Mouse (Mus musculus): ENCODE data around the gene Nanos3. TPM values are rescaled to one million over a fixed set of nuclear protein-coding genes. Genes with fewer than 3 reads are reported as not detected.

The Nanos3 gene
- polyA plus RNA-seq, 1 experiment from 2014 or later: 6.6 TPM

GRCm38 (mm10) chr8:84179946-84180345 is 5.1 kb downstream of the Nanos3 start:
- peak overlapping the region; percentile 62; the same call in 1 of the 2 replicates for H3K9ac ChIP-seq (ENCODE audit: low read depth, low read length)
- WGBS: 8% methylated on average over 4 of the region's 4 CpGs

GRCm38 (mm10) chr8:84178592-84178991 is 6.4 kb downstream of the Nanos3 start:
- Histone ChIP-seq H3K4me1 (ENCODE audit: control insufficient read depth, insufficient read depth, low read length) (peaks cover 42% of the 10 kb centered on the region), H3K9ac (ENCODE audit: low read depth, low read length) (no peak overlapping the region), H3K9me3 (replicated peaks; ENCODE audit: control insufficient read depth, low read length, poor library complexity, severe bottlenecking) (no peaks in the 10 kb centered on the region), H3K36me3 (ENCODE audit: control insufficient read depth, insufficient read depth, low read length) (peaks cover 8% of the 10 kb centered on the region; the same call in 1 of the 2 replicates), H3K27ac (ENCODE audit: low read length) (no peak overlapping the region), H3K27me3 (ENCODE audit: control insufficient read depth, insufficient read depth, low read depth, low read length) (no peaks in the 10 kb centered on the region), H3K4me2 (ENCODE audit: low read length) (no peak overlapping the region), H3K4me3 (ENCODE audit: low read depth, low read length) (no peak overlapping the region)
- 76% methylated on average over 8 of the region's 8 CpGs for WGBS
- no peak for ATAC-seq

More at GRCm38 (mm10) chr8:84179946-84180345, 5.1 kb downstream of the Nanos3 start:
- peak overlapping the region; percentile 60 for H3K4me2 ChIP-seq (ENCODE audit: low read length)
- no peak for ATAC-seq
- H3K4me3 ChIP-seq (ENCODE audit: low read depth, low read length): peak overlapping the region; percentile 24
- no peaks in the 10 kb centered on the region for H3K9me3 ChIP-seq (replicated peaks; ENCODE audit: control insufficient read depth, low read length, poor library complexity, severe bottlenecking)
- H3K4me1 ChIP-seq (ENCODE audit: control insufficient read depth, insufficient read depth, low read length): peaks cover 51% of the 10 kb centered on the region
- H3K36me3 ChIP-seq (ENCODE audit: control insufficient read depth, insufficient read depth, low read length): peaks cover 3% of the 10 kb centered on the region; the same call in 1 of the 2 replicates
- H3K27me3 ChIP-seq (ENCODE audit: control insufficient read depth, insufficient read depth, low read depth, low read length): no peaks in the 10 kb centered on the region
- H3K27ac ChIP-seq (ENCODE audit: low read length): peak overlapping the region; percentile 76

- H3K9ac ChIP-seq (ENCODE audit: low read depth, low read length): no peak overlapping the region
- 93% methylated on average over 3 of the region's 3 CpGs for WGBS
- H3K27me3 ChIP-seq (ENCODE audit: control insufficient read depth, insufficient read depth, low read depth, low read length): no peaks in the 10 kb centered on the region
- H3K4me2 ChIP-seq (ENCODE audit: low read length): no peak overlapping the region
- no peak for ATAC-seq
- H3K27ac ChIP-seq (ENCODE audit: low read length): no peak overlapping the region
- peaks cover 12% of the 10 kb centered on the region; the same call in 1 of the 2 replicates for H3K36me3 ChIP-seq (ENCODE audit: control insufficient read depth, insufficient read depth, low read length)
- H3K4me1 ChIP-seq (ENCODE audit: control insufficient read depth, insufficient read depth, low read length): peaks cover 37% of the 10 kb centered on the region
- no peaks in the 10 kb centered on the region for H3K9me3 ChIP-seq (replicated peaks; ENCODE audit: control insufficient read depth, low read length, poor library complexity, severe bottlenecking)
- H3K4me3 ChIP-seq (ENCODE audit: low read depth, low read length): no peak overlapping the region
Measured at GRCm38 (mm10) chr8:84177405-84177804, 7.6 kb downstream of the Nanos3 start.

- H3K27ac ChIP-seq (ENCODE audit: low read length): no peak overlapping the region
- no peaks in the 10 kb centered on the region for H3K9me3 ChIP-seq (replicated peaks; ENCODE audit: control insufficient read depth, low read length, poor library complexity, severe bottlenecking)
- H3K36me3 ChIP-seq (ENCODE audit: control insufficient read depth, insufficient read depth, low read length): peaks cover 12% of the 10 kb centered on the region; the same call in 1 of the 2 replicates
- no peak overlapping the region for H3K4me2 ChIP-seq (ENCODE audit: low read length)
- H3K4me1 ChIP-seq (ENCODE audit: control insufficient read depth, insufficient read depth, low read length): peaks cover 32% of the 10 kb centered on the region
- H3K4me3 ChIP-seq (ENCODE audit: low read depth, low read length): no peak overlapping the region
- no peak for ATAC-seq
- no peaks in the 10 kb centered on the region for H3K27me3 ChIP-seq (ENCODE audit: control insufficient read depth, insufficient read depth, low read depth, low read length)
- 54% methylated on average over 3 of the region's 3 CpGs for WGBS
- H3K9ac ChIP-seq (ENCODE audit: low read depth, low read length): no peak overlapping the region
Measured at GRCm38 (mm10) chr8:84176560-84176959, 8.5 kb downstream of the Nanos3 start.

- H3K27me3 ChIP-seq (ENCODE audit: control insufficient read depth, insufficient read depth, low read depth, low read length): no peaks in the 10 kb centered on the region
- WGBS: 86% methylated on average over 6 of the region's 6 CpGs
- no peak overlapping the region for H3K4me2 ChIP-seq (ENCODE audit: low read length)
- H3K36me3 ChIP-seq (ENCODE audit: control insufficient read depth, insufficient read depth, low read length): peaks cover 12% of the 10 kb centered on the region
- H3K9me3 ChIP-seq (replicated peaks; ENCODE audit: control insufficient read depth, low read length, poor library complexity, severe bottlenecking): no peaks in the 10 kb centered on the region
- H3K4me1 ChIP-seq (ENCODE audit: control insufficient read depth, insufficient read depth, low read length): peaks cover 5% of the 10 kb centered on the region
- H3K4me3 ChIP-seq (ENCODE audit: low read depth, low read length): no peak overlapping the region
- no peak overlapping the region for H3K9ac ChIP-seq (ENCODE audit: low read depth, low read length)
- ATAC-seq: no peak
- H3K27ac ChIP-seq (ENCODE audit: low read length): no peak overlapping the region
Measured at GRCm38 (mm10) chr8:84173861-84174260, 11.2 kb downstream of the Nanos3 start.

- no peak for ATAC-seq
- Histone ChIP-seq H3K9ac (ENCODE audit: low read depth, low read length) (no peak overlapping the region), H3K4me2 (ENCODE audit: low read length) (no peak overlapping the region), H3K27me3 (ENCODE audit: control insufficient read depth, insufficient read depth, low read depth, low read length) (no peaks in the 10 kb centered on the region), H3K27ac (ENCODE audit: low read length) (no peak overlapping the region), H3K4me3 (ENCODE audit: low read depth, low read length) (no peak overlapping the region), H3K36me3 (ENCODE audit: control insufficient read depth, insufficient read depth, low read length) (peaks cover 10% of the 10 kb centered on the region), H3K4me1 (ENCODE audit: control insufficient read depth, insufficient read depth, low read length) (no peaks in the 10 kb centered on the region), H3K9me3 (replicated peaks; ENCODE audit: control insufficient read depth, low read length, poor library complexity, severe bottlenecking) (no peaks in the 10 kb centered on the region)
- 96% methylated on average over 5 of the region's 5 CpGs for WGBS
Measured at GRCm38 (mm10) chr8:84170096-84170495, 14.9 kb downstream of the Nanos3 start.

GRCm38 (mm10) chr8:84167696-84168095 is 17.3 kb downstream of the Nanos3 start:
- ATAC-seq: no peak
- Histone ChIP-seq H3K36me3 (ENCODE audit: control insufficient read depth, insufficient read depth, low read length) (peaks cover 2% of the 10 kb centered on the region), H3K9me3 (replicated peaks; ENCODE audit: control insufficient read depth, low read length, poor library complexity, severe bottlenecking) (no peaks in the 10 kb centered on the region), H3K9ac (ENCODE audit: low read depth, low read length) (no peak overlapping the region; the same call in 1 of the 2 replicates), H3K27ac (ENCODE audit: low read length) (no peak overlapping the region), H3K4me2 (ENCODE audit: low read length) (no peak overlapping the region), H3K27me3 (ENCODE audit: control insufficient read depth, insufficient read depth, low read depth, low read length) (no peaks in the 10 kb centered on the region), H3K4me1 (ENCODE audit: control insufficient read depth, insufficient read depth, low read length) (no peaks in the 10 kb centered on the region), H3K4me3 (ENCODE audit: low read depth, low read length) (no peak overlapping the region)
- WGBS: 89% methylated on average over 2 of the region's 2 CpGs

- ATAC-seq: no peak
- no peak overlapping the region for H3K9ac ChIP-seq (ENCODE audit: low read depth, low read length)
- no peaks in the 10 kb centered on the region for H3K4me1 ChIP-seq (ENCODE audit: control insufficient read depth, insufficient read depth, low read length)
- WGBS: 91% methylated on average over 4 of the region's 4 CpGs
- no peaks in the 10 kb centered on the region for H3K27me3 ChIP-seq (ENCODE audit: control insufficient read depth, insufficient read depth, low read depth, low read length)
- H3K36me3 ChIP-seq (ENCODE audit: control insufficient read depth, insufficient read depth, low read length): 0 out of 2 replicates have a peak, but pooled peaks cover 2% of the 10 kb centered on the region
- no peaks in the 10 kb centered on the region for H3K9me3 ChIP-seq (replicated peaks; ENCODE audit: control insufficient read depth, low read length, poor library complexity, severe bottlenecking)
- H3K4me3 ChIP-seq (ENCODE audit: low read depth, low read length): no peak overlapping the region
- H3K27ac ChIP-seq (ENCODE audit: low read length): no peak overlapping the region
- no peak overlapping the region for H3K4me2 ChIP-seq (ENCODE audit: low read length)
Measured at GRCm38 (mm10) chr8:84157620-84158019, 27.4 kb downstream of the Nanos3 start.

- H3K9ac ChIP-seq (ENCODE audit: low read depth, low read length): no peak overlapping the region
- H3K36me3 ChIP-seq (ENCODE audit: control insufficient read depth, insufficient read depth, low read length): no peaks in the 10 kb centered on the region
- ATAC-seq: no peak
- H3K27ac ChIP-seq (ENCODE audit: low read length): no peak overlapping the region
- no peaks in the 10 kb centered on the region for H3K27me3 ChIP-seq (ENCODE audit: control insufficient read depth, insufficient read depth, low read depth, low read length)
- 88% methylated on average over 3 of the region's 3 CpGs for WGBS
- H3K4me1 ChIP-seq (ENCODE audit: control insufficient read depth, insufficient read depth, low read length): peaks cover 19% of the 10 kb centered on the region
- no peak overlapping the region for H3K4me2 ChIP-seq (ENCODE audit: low read length)
- H3K9me3 ChIP-seq (replicated peaks; ENCODE audit: control insufficient read depth, low read length, poor library complexity, severe bottlenecking): no peaks in the 10 kb centered on the region
- H3K4me3 ChIP-seq (ENCODE audit: low read depth, low read length): no peak overlapping the region
Measured at GRCm38 (mm10) chr8:84149181-84149580, 35.8 kb downstream of the Nanos3 start.
